Mouse (Mus musculus) MEL (cell line): Measurements from ENCODE around the gene Znrf1. TPM values are rescaled to one million over a fixed set of nuclear protein-coding genes. Genes with fewer than 3 reads are reported as not detected.
A peak's percentile ranks its signal among the peaks of the same experiment; 100 is the strongest.

Experiments
- DNase-seq: peaks from one replicate; pipeline ENCODE4 v3.0.0; 2011; ENCODE audit warnings: low read depth, low spot score
- H3K27ac ChIP-seq: 2 replicates; pipeline ENCODE4 v1.5.1; 2012; ENCODE audit warnings: low read depth, mild to moderate bottlenecking, control low read depth, low read length, moderate library complexity; ENCODE audit not compliant: control insufficient read depth
- H3K27me3 ChIP-seq, 2 experiments: fragments of 150-350 bp in 1 of 2; sonication (generic) in 1 of 2; 2 replicates each; pipeline ENCODE4 v1.6.1; 2012; ENCODE audit warnings: low read length in 2 of 2, mild to moderate bottlenecking in 2 of 2, improper control_type of control experiment in 1 of 2, moderate library complexity in 1 of 2; ENCODE audit not compliant: insufficient read depth in 2 of 2, control insufficient read depth in 1 of 2
- H3K36me3 ChIP-seq, 2 experiments: 2 replicates each; pipeline ENCODE4 v1.6.1; 2012 to 2014; ENCODE audit warnings: low read length in 2 of 2, improper control_type of control experiment in 1 of 2, inconsistent platforms in 1 of 2, mild to moderate bottlenecking in 1 of 2; ENCODE audit not compliant: insufficient read depth in 2 of 2, control insufficient read depth in 1 of 2
- H3K4me1 ChIP-seq, 2 experiments: fragments of 150-350 bp in 1 of 2; sonication (generic) in 1 of 2; 2 replicates each; pipeline ENCODE4 v1.6.1; 2012; ENCODE audit warnings: low read length in 2 of 2, improper control_type of control experiment in 1 of 2, mild to moderate bottlenecking in 1 of 2; ENCODE audit not compliant: insufficient read depth in 2 of 2, control insufficient read depth in 1 of 2
- H3K4me3 ChIP-seq, 2 experiments: fragments of 150-350 bp in 1 of 2; sonication (generic) in 1 of 2; 2 replicates each; pipeline ENCODE4 v1.5.1; 2012; ENCODE audit warnings: low read depth in 2 of 2, low read length in 2 of 2, mild to moderate bottlenecking in 2 of 2, moderate library complexity in 2 of 2, control low read depth in 1 of 2, improper control_type of control experiment in 1 of 2; ENCODE audit not compliant: control insufficient read depth in 1 of 2, insufficient read depth in 1 of 2
- H3K79me2 ChIP-seq: 2 replicates; pipeline ENCODE4 v1.6.1; 2012; ENCODE audit warnings: mild to moderate bottlenecking, low read length, moderate library complexity; ENCODE audit not compliant: control insufficient read depth, poor library complexity, insufficient read depth
- H3K9ac ChIP-seq: 2 replicates; pipeline ENCODE4 v1.6.1; 2012; ENCODE audit warnings: low read depth, mild to moderate bottlenecking, control low read depth, low read length, moderate library complexity; ENCODE audit not compliant: control insufficient read depth, poor library complexity, severe bottlenecking
- H3K9me3 ChIP-seq: fragments of 150-350 bp; sonication (generic); replicated peaks from 2 replicates; pipeline ENCODE4 v1.6.1; 2012; ENCODE audit warnings: mild to moderate bottlenecking, low read length, improper control_type of control experiment, moderate library complexity; ENCODE audit not compliant: insufficient read depth
- CHD2 ChIP-seq: IDR thresholded peaks from 2 replicates; pipeline ENCODE4 v1.6.1; 2011; ENCODE audit warnings: low read length, improper control_type of control experiment
- CTCF ChIP-seq, 3 experiments: IDR thresholded peaks in 2 of 3; conservative IDR thresholded peaks in 1 of 3; 2 replicates each; pipeline ENCODE4 v1.5.1; 2011 to 2012; ENCODE audit warnings: low read length in 3 of 3, low read depth in 2 of 3, mild to moderate bottlenecking in 2 of 3, improper control_type of control experiment in 1 of 3, inconsistent platforms in 1 of 3, mixed read lengths in 1 of 3, moderate library complexity in 1 of 3; ENCODE audit not compliant: control insufficient read depth in 1 of 3, insufficient read depth in 1 of 3, poor library complexity in 1 of 3, severe bottlenecking in 1 of 3
- E2F4 ChIP-seq: IDR thresholded peaks from 2 replicates; pipeline ENCODE4 v1.6.1; 2011; ENCODE audit warnings: low read depth, low read length, improper control_type of control experiment, borderline replicate concordance
- EP300 ChIP-seq, 2 experiments: IDR thresholded peaks; 2 replicates each; pipeline ENCODE4 v1.6.1; 2011; ENCODE audit warnings: improper control_type of control experiment in 2 of 2, low read length in 2 of 2, low read depth in 1 of 2, mild to moderate bottlenecking in 1 of 2
- GATA1 ChIP-seq: IDR thresholded peaks from 2 replicates; pipeline ENCODE4 v1.6.1; 2011; ENCODE audit warnings: low read depth, low read length, improper control_type of control experiment
- HCFC1 ChIP-seq: IDR thresholded peaks from 2 replicates; pipeline ENCODE4 v1.6.1; 2012; ENCODE audit warnings: low read depth, mild to moderate bottlenecking, inconsistent platforms, low read length, improper control_type of control experiment, moderate library complexity
- JUND ChIP-seq: IDR thresholded peaks from 2 replicates; pipeline ENCODE4 v1.6.1; 2011; ENCODE audit warnings: low read depth, mild to moderate bottlenecking, improper control_type of control experiment, low read length
- MAFK ChIP-seq: IDR thresholded peaks from 2 replicates; pipeline ENCODE4 v1.6.1; 2011; ENCODE audit warnings: low read depth, mild to moderate bottlenecking, low read length, improper control_type of control experiment, borderline replicate concordance
- MAX ChIP-seq: IDR thresholded peaks from 2 replicates; pipeline ENCODE4 v1.6.1; 2011; ENCODE audit warnings: low read length, improper control_type of control experiment
- MEF2A ChIP-seq: IDR thresholded peaks from 2 replicates; pipeline ENCODE4 v1.6.1; 2014; ENCODE audit warnings: low read depth, mild to moderate bottlenecking, inconsistent platforms, low read length, improper control_type of control experiment; ENCODE audit not compliant: poor library complexity, insufficient replicate concordance, severe bottlenecking; ENCODE audit errors: extremely low read depth
- MYB ChIP-seq: IDR thresholded peaks from 2 replicates; pipeline ENCODE4 v1.6.1; 2011; ENCODE audit warnings: mild to moderate bottlenecking, low read depth, low read length, improper control_type of control experiment
- MYC ChIP-seq: IDR thresholded peaks from 2 replicates; pipeline ENCODE4 v1.6.1; 2011; ENCODE audit warnings: low read depth, mild to moderate bottlenecking, low read length, improper control_type of control experiment, moderate library complexity
- NELFE ChIP-seq: IDR thresholded peaks from 2 replicates; pipeline ENCODE4 v1.6.1; 2011; ENCODE audit warnings: low read depth, low read length, improper control_type of control experiment
- POLR2A ChIP-seq, 2 experiments: IDR thresholded peaks; 2 replicates each; pipeline ENCODE4 v1.6.1; 2011 to 2012; ENCODE audit warnings: low read length in 2 of 2, mild to moderate bottlenecking in 2 of 2, control low read depth in 1 of 2, improper control_type of control experiment in 1 of 2, low read depth in 1 of 2, moderate library complexity in 1 of 2; ENCODE audit not compliant: control insufficient read depth in 1 of 2, insufficient read depth in 1 of 2, poor library complexity in 1 of 2
- RAD21 ChIP-seq: IDR thresholded peaks from 2 replicates; pipeline ENCODE4 v1.6.1; 2011; ENCODE audit warnings: mild to moderate bottlenecking, low read depth, low read length, improper control_type of control experiment
- RCOR1 ChIP-seq: IDR thresholded peaks from 2 replicates; pipeline ENCODE4 v1.6.1; 2012; ENCODE audit warnings: low read depth, mild to moderate bottlenecking, inconsistent platforms, low read length, improper control_type of control experiment
- SIN3A ChIP-seq: IDR thresholded peaks from 2 replicates; pipeline ENCODE4 v1.6.1; 2012; ENCODE audit warnings: low read length, improper control_type of control experiment, inconsistent platforms
- SMC3 ChIP-seq: IDR thresholded peaks from 2 replicates; pipeline ENCODE4 v1.6.1; 2011; ENCODE audit warnings: low read depth, low read length, improper control_type of control experiment
- TAL1 ChIP-seq: IDR thresholded peaks from 2 replicates; pipeline ENCODE4 v1.6.1; 2012; ENCODE audit warnings: mild to moderate bottlenecking, inconsistent platforms, low read length, moderate library complexity, mixed read lengths
- TBP ChIP-seq: IDR thresholded peaks from 2 replicates; pipeline ENCODE4 v1.8.0; 2011; ENCODE audit warnings: low read depth, low read length, improper control_type of control experiment
- TCF12 ChIP-seq: IDR thresholded peaks from 2 replicates; pipeline ENCODE4 v1.6.1; 2014; ENCODE audit warnings: low read depth, mild to moderate bottlenecking, inconsistent platforms, low read length, improper control_type of control experiment, moderate library complexity
- USF1 ChIP-seq: IDR thresholded peaks from 2 replicates; pipeline ENCODE4 v1.6.1; 2014; ENCODE audit warnings: low read depth, mild to moderate bottlenecking, inconsistent platforms, low read length, improper control_type of control experiment, moderate library complexity
- ZC3H11A ChIP-seq: IDR thresholded peaks from 2 replicates; pipeline ENCODE4 v1.6.1; 2012; ENCODE audit warnings: low read depth, mild to moderate bottlenecking, inconsistent platforms, low read length, improper control_type of control experiment
- ZMIZ1 ChIP-seq: IDR thresholded peaks from 2 replicates; pipeline ENCODE4 v1.6.1; 2012; ENCODE audit warnings: low read depth, mild to moderate bottlenecking, inconsistent platforms, low read length, improper control_type of control experiment, moderate library complexity
- ZNF384 ChIP-seq: IDR thresholded peaks from 2 replicates; pipeline ENCODE4 v1.6.1; 2012; ENCODE audit warnings: low read depth, mild to moderate bottlenecking, inconsistent platforms, low read length, improper control_type of control experiment
- polyA plus RNA-seq, 2 experiments: library from polyadenylated mRNA; stranded (reverse) in 1 of 2; unstranded in 1 of 2; fragments of >175 nt in 1 of 2; fragments of >200 nt in 1 of 2; gene quantifications; 2 replicates each; pipeline versions ENCODE4 v1.2.1 to v1.2.4; 2012; ENCODE audit warnings: low replicate concordance in 2 of 2, low read depth in 1 of 2; ENCODE audit not compliant: insufficient read length in 2 of 2, insufficient read depth in 1 of 2, missing spikeins in 1 of 2
- total RNA-seq: library from RNA; depleted of rRNA; stranded (reverse); fragments of 300-350 nt; gene quantifications from 2 replicates; pipeline ENCODE4 v1.2.3, GENCODE M21; 2012

Znrf1 gene
- total and polyA plus RNA-seq, 3 experiments = 18.4 to 36.0 TPM; not detected in 1

DNA sequence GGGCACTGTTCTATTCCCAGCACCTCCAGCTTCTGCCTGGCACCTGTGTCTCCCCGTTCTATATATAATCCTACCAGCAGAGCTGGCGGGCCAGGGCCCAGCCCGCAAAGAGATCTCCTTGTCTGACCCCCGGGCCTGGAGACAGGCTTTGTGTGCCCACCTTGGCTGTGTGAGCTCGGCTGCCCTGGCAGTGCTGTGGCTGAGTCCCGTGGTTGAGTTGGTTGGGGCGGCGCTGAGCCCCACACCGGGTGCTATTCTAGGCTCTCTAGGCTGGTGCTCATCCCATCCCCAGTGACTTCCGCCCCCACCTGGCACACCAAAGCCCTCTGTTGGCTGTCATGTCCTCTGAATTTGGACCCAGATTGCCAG, 88.9 kb downstream of the Znrf1 start:
- Histone ChIP-seq H3K79me2 (no peaks in the 10 kb centered on the region), H3K4me3 (no peak overlapping the region), H3K9ac (no peak overlapping the region), H3K27me3 (no peaks in the 10 kb centered on the region), H3K27ac (no peak overlapping the region)
- TF ChIP-seq MYC (no peak), MEF2A (no peak), CHD2 (no peak), MYB (no peak), NELFE (no peak), E2F4 (no peak), RCOR1 (no peak), ZNF384 (no peak), JUND (no peak), MAFK (no peak), EP300 (IDR thresholded peaks at IDR 0.05; ENCODE audit: low read depth in 1 of 2, low read length in 2 of 2) (no peak), RAD21 (no peak), TBP (no peak), MAX (no peak), GATA1 (no peak), CTCF (IDR thresholded peaks at IDR 0.05 in 2 of 3, conservative IDR thresholded peaks at IDR 0.05 in 1 of 3; ENCODE audit: control insufficient read depth in 1 of 3, insufficient read depth in 1 of 3, low read depth in 2 of 3, low read length in 3 of 3, poor library complexity in 1 of 3, severe bottlenecking in 1 of 3) (no peak), TAL1 (no peak), USF1 (no peak), POLR2A (IDR thresholded peaks at IDR 0.05; ENCODE audit: control insufficient read depth in 1 of 2, insufficient read depth in 1 of 2, low read depth in 1 of 2, low read length in 2 of 2, poor library complexity in 1 of 2) (no peak), TCF12 (no peak)
- TF ChIP-seq, all 39 proteins: peak for 0
- Histone ChIP-seq H3K36me3 (no peaks in the 10 kb centered on the region), H3K4me1 (no peaks in the 10 kb centered on the region), H3K9me3 (no peaks in the 10 kb centered on the region)
- no peak for DNase-seq

DNA sequence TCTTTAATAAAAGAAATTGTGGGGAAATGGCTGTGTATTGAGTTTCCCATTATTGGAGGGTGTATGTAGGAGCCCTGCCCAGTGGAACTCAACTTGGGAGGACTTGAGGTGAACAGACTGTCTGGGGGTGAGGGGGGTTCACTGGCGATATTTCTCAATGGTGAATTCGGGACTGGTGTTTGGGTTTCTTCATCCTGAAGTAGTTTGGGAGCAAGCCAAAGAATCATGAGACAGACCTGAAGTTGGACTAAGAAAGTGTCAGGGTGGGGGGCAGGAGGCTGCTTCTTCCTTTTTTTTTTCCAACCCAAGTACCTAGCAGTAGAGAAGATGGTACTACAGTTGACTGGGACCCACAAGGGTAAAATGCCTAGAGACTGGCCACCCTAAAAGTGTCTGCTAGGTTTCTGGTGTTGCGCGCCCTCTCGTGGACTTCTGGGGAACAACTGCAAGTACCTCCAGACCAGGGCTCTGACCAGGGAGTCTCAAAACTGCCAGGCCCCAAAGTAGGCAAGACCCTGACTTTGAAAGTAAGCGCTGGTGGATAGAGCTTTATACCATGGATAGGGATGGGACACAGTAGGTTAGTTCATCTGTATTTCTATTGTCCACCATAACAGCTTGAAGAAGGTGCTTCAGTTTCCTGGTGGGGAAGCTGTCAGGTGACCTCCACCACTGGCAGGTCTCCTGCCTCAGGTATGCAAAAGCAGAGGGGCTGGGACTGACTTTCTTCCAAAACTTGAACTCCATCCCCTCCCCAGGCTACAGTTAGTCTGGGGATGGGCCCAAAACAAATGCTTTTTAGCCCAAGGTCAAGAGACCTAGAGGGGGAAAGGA, 90.0 kb downstream of the Znrf1 start:
- no peak overlapping the region for H3K27ac ChIP-seq
- DNase-seq = peak; percentile 80
- H3K9ac ChIP-seq = no peak overlapping the region
- no peak overlapping the region for H3K4me3 ChIP-seq
- H3K36me3 ChIP-seq = no peaks in the 10 kb centered on the region
- H3K4me1 ChIP-seq = no peaks in the 10 kb centered on the region
- TF ChIP-seq RAD21 = peak; percentile 97
- TF ChIP-seq E2F4 = no peak
- TF ChIP-seq SIN3A = peak; percentile 27; the same call in 1 of the 2 replicates
- TF ChIP-seq ZMIZ1 = no peak
- no peak for TF ChIP-seq EP300 (IDR thresholded peaks at IDR 0.05; ENCODE audit: low read depth in 1 of 2, low read length in 2 of 2)
- TF ChIP-seq ZC3H11A = peak; percentile 98
- TF ChIP-seq CTCF (IDR thresholded peaks at IDR 0.05 in 2 of 3, conservative IDR thresholded peaks at IDR 0.05 in 1 of 3; ENCODE audit: control insufficient read depth in 1 of 3, insufficient read depth in 1 of 3, low read depth in 2 of 3, low read length in 3 of 3, poor library complexity in 1 of 3, severe bottlenecking in 1 of 3) = peak; percentile 87 to 99 (median 95)
- TF ChIP-seq HCFC1 = 0 out of 2 replicates have a peak, but pooled peaks have one; percentile 30
- peak; percentile 53 for TF ChIP-seq ZNF384
- peak; percentile 97 for TF ChIP-seq SMC3
- H3K9me3 ChIP-seq = no peaks in the 10 kb centered on the region
- no peaks in the 10 kb centered on the region for H3K79me2 ChIP-seq
- H3K27me3 ChIP-seq = no peaks in the 10 kb centered on the region
